Mouse (Mus musculus) liver, embryonic 16.5 days (tissue): ENCODE data around the gene Pcbp3. TPM values are rescaled to one million over a fixed set of nuclear protein-coding genes. Genes with fewer than 3 reads are reported as not detected.

Experiments used
- ATAC-seq: fragments of 200-750 bp; cut with Nextera tagmentation; 2 replicates; pipeline ENCODE4 v1.8.0; 2017; ENCODE audit warnings: low read depth, mild to moderate bottlenecking, moderate number of reproducible peaks, moderate library complexity
- H3K27ac ChIP-seq: fragments of 300-500 bp; sonication (generic); 2 replicates; pipeline ENCODE4 v1.5.1; 2014; ENCODE audit warnings: mild to moderate bottlenecking, low read length
- H3K27me3 ChIP-seq: fragments of 300-500 bp; sonication (generic); 2 replicates; pipeline ENCODE4 v1.6.1; 2014; ENCODE audit warnings: low read depth, low read length, mixed read lengths; ENCODE audit not compliant: control insufficient read depth, insufficient read depth
- H3K36me3 ChIP-seq: fragments of 300-500 bp; sonication (generic); 2 replicates; pipeline ENCODE4 v1.6.1; 2014; ENCODE audit warnings: mild to moderate bottlenecking; ENCODE audit not compliant: control insufficient read depth, insufficient read depth
- H3K4me1 ChIP-seq: fragments of 300-500 bp; sonication (generic); 2 replicates; pipeline ENCODE4 v1.6.1; 2014; ENCODE audit warnings: low read depth, low read length, mixed read lengths; ENCODE audit not compliant: control insufficient read depth
- H3K4me2 ChIP-seq: fragments of 300-500 bp; sonication (generic); 2 replicates; pipeline ENCODE4 v1.6.1; 2014; ENCODE audit warnings: low read depth, low read length, mixed read lengths
- H3K4me3 ChIP-seq: fragments of 300-500 bp; sonication (generic); 2 replicates; pipeline ENCODE4 v1.5.1; 2014; ENCODE audit warnings: low read depth, mild to moderate bottlenecking, low read length
- H3K9ac ChIP-seq: fragments of 300-500 bp; sonication (generic); 2 replicates; pipeline ENCODE4 v1.6.1; 2014; ENCODE audit warnings: low read depth, low read length
- H3K9me3 ChIP-seq: fragments of 300-500 bp; sonication (generic); replicated peaks from 2 replicates; pipeline ENCODE4 v1.6.1; 2016; ENCODE audit warnings: low read length; ENCODE audit not compliant: control insufficient read depth
- WGBS: fragments of 180-500 bp; shearing (Covaris S2); extraction: QIAGEN DNeasy Blood & Tissue Kit; methylation state at CpG from one replicate; pipeline ENCODE4 v1.1.7; 2014; ENCODE audit not compliant: insufficient replicate concordance; 5-methylcytosine and 5-hydroxymethylcytosine counted together
- polyA plus RNA-seq: library from polyadenylated mRNA; unstranded; fragments of >200 nt; fragmentation: Nextera tagmentation; extraction: Ambion mirVana; gene quantifications from 2 replicates; pipeline ENCODE4 v1.2.1, GENCODE M21; 2015

Pcbp3 gene
- polyA plus RNA-seq, 1 experiment from 2014 or later, result 3.8 TPM

DNA sequence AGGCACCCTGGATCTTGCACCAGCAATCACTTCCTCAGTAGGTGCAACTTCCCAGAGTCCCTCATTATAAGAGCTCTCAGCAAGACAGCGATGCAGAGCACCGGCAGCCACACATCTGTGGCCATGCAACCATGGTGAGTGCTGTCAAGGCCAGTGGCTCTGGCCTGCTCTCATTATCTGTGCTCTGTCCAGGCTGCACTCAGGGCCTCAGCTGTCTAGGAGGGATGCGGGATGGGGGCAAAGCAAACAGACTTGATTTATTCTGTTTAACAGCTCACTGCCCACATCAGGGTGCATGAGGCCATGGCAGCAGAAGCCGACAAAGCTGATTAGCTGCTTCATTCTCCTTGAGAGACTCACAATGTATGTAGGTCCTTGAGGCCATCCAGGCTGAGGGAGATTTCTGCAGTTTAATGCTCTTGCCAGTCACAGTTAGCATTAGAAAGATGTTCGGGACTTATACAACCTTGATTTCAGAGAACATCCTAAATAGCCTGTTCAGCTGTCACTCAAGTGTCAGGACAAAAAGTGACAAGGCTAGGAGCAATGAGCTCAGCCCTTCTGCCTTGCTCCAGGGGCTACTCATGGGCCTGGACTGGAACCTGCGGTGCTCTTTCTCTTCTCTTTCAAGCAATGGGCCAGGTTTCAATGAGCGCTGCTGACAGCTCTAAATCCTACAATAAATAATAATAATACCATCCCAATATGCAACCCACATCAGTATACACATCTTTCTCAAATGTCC, 151.6 kb downstream of the Pcbp3 start:
- Histone ChIP-seq H3K27ac (no peak overlapping the region), H3K36me3 (no peaks in the 10 kb centered on the region), H3K4me2 (no peak overlapping the region), H3K9ac (no peak overlapping the region), H3K4me1 (no peaks in the 10 kb centered on the region), H3K4me3 (no peak overlapping the region), H3K27me3 (no peaks in the 10 kb centered on the region), H3K9me3 (no peaks in the 10 kb centered on the region)
- ATAC-seq, result no peak
- 71% methylated on average over 7 of the region's 7 CpGs for WGBS

DNA sequence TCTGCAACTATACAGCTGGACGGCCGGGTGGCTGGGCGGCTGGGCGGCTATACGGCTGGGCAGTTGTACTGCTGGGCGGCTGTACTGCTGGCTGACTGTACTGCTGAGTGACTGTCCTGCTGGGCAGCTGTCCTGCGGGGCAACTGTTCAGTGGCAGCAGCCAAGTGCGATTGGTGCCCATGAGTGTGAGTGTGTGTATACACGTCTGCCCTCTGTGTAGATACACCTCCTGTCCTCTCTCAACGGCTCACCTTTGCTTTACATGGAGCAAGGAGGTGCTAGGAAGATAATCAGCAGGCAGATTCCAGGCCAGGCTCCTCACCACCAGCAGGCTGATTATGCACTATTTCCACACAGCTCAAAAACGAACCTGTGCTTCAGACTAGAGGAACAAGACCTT, 152.2 kb downstream of the Pcbp3 start:
- H3K9ac ChIP-seq, result no peak overlapping the region
- no peak overlapping the region for H3K4me3 ChIP-seq
- no peaks in the 10 kb centered on the region for H3K27me3 ChIP-seq
- no peaks in the 10 kb centered on the region for H3K4me1 ChIP-seq
- WGBS, result 74% methylated on average over 11 of the region's 11 CpGs
- H3K27ac ChIP-seq, result no peak overlapping the region
- H3K9me3 ChIP-seq, result no peaks in the 10 kb centered on the region
- no peaks in the 10 kb centered on the region for H3K36me3 ChIP-seq
- H3K4me2 ChIP-seq, result no peak overlapping the region
- no peak for ATAC-seq

DNA sequence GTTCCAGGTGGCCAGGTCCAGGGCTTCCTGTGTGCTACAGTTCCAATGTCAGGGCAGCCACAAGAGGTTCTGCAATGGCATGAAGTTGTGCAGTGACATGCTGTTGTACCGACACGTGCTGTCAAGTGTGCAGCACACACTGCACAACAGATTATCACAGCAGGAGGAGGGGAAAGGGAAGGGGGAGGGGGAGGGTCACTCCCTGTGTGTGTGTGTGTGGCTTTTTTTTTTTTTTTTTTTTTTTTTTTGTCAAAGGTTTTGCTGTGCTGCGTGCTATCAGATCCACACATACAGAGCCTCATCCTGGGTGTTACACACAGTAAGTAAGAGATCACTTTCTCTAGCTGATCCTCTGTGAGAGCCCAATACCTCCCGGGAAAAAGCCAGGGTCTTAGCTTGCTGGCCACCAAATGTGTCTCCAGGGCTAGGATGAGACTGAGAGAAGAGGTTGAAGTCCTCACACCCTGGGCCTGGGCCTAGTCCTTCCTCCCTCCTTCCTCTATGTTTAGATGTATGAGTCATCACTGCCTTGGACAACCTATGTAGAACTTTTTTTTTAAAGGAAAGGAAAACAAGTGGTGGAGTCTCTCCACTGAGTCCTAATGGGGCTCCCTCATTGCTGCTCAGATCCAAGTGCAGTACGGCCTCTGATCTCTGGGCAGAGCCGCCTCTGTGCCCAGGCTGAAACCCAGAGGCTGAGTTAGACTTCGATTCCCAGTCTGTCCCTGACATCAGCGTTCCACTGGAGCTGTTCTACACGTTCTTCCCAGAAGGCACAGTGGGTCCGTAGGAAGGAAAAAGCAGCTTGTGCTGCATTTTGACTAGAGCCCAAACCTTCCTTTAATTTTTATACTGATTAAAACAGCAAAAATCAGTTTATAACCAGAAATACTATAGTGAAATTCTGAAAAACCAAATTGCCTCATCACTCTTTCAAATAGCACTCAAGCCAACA, 153.0 kb downstream of the Pcbp3 start:
- Histone ChIP-seq H3K27me3 (no peaks in the 10 kb centered on the region), H3K4me2 (no peak overlapping the region), H3K9ac (no peak overlapping the region), H3K9me3 (no peaks in the 10 kb centered on the region), H3K27ac (no peak overlapping the region), H3K4me3 (no peak overlapping the region), H3K4me1 (no peaks in the 10 kb centered on the region), H3K36me3 (no peaks in the 10 kb centered on the region)
- no peak for ATAC-seq
- WGBS, result 51% methylated on average over 10 of the region's 10 CpGs

DNA sequence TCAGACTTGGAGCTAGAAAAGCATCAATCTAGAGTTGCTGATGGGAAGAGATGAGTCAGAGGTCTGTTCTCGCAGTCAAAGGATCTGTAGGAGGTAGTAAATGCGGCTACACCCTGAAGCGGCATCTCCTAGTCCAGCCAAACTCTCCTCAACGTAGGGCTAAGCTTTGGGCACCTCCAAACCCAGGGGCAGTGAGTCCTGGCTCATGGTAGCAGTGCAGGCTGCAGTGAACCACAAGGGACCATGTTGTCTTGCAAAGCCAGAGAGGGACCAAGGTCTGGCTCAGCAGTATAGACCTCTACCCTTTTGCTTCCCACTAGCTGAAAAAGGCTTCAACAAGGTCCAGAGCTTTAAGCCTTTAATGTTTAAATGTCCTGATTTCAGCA, 159.2 kb downstream of the Pcbp3 start:
- no peaks in the 10 kb centered on the region for H3K4me1 ChIP-seq
- WGBS, result 78% methylated on average over 4 of the region's 4 CpGs

DNA sequence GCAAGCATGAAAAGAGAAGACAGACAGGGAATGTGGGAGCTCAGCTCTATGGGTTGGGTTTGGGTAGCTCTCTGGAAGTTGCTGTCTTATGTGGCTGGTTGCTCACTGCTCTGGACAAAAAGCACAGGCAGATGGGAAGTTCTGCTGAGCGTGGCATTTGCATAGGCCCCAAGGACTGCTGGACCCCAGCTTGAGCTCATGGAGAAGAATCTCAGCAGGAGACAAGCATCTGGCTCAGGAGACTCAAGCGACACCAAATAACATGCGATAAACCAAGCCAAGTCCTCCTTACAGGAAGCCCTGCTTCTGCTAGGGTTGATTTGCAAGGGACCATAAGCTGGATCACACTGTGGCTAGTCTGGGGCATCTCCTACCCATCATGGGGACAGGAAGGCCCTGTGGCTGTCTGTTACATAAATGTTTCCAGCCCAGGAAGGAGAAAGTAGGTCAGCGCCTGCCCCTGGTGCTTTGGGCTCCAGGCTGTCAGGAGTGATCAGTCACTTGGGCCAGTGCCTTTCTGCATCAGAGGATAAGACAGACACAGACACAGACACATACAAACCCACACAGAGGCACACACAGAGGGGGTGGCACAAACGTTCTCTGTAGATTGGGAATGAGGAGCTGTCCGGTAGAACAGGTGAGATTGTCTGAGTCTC, 159.7 kb downstream of the Pcbp3 start:
- Histone ChIP-seq H3K4me3 (no peak overlapping the region), H3K9ac (no peak overlapping the region), H3K27me3 (no peaks in the 10 kb centered on the region), H3K27ac (no peak overlapping the region), H3K4me2 (no peak overlapping the region), H3K36me3 (no peaks in the 10 kb centered on the region), H3K4me1 (no peaks in the 10 kb centered on the region), H3K9me3 (no peaks in the 10 kb centered on the region)
- 54% methylated on average over 6 of the region's 6 CpGs for WGBS
- no peak for ATAC-seq

More for the DNA sequence above, 159.2 kb downstream of the Pcbp3 start:
- Histone ChIP-seq H3K4me2 (no peak overlapping the region), H3K9ac (no peak overlapping the region), H3K27me3 (no peaks in the 10 kb centered on the region), H3K36me3 (no peaks in the 10 kb centered on the region), H3K9me3 (no peaks in the 10 kb centered on the region), H3K27ac (no peak overlapping the region), H3K4me3 (no peak overlapping the region)
- no peak for ATAC-seq

DNA sequence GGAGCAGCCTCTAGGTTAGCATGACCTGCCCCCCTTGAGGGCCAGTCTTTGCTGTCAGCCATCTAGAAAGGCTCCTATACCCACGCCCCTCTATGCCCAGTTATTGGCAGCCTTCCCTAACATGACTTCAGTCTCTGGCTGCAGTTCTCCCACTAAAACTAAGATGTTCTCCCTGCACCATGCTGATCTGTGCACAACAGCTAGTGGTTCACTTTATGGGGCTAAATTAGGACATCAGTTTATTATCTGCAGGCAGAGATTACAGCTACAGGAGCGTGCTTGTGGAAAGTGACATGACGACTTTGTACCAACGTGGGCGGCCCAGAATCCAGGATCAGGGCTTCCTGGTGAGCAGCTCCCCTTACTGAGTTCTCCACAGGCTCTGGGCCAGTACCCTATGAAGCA, 160.4 kb downstream of the Pcbp3 start:
- Histone ChIP-seq H3K4me3 (no peak overlapping the region), H3K36me3 (no peaks in the 10 kb centered on the region), H3K9ac (no peak overlapping the region), H3K27me3 (no peaks in the 10 kb centered on the region), H3K4me2 (no peak overlapping the region), H3K27ac (no peak overlapping the region), H3K9me3 (no peaks in the 10 kb centered on the region), H3K4me1 (no peaks in the 10 kb centered on the region)
- 53% methylated on average over 5 of the region's 5 CpGs for WGBS
- no peak for ATAC-seq

DNA sequence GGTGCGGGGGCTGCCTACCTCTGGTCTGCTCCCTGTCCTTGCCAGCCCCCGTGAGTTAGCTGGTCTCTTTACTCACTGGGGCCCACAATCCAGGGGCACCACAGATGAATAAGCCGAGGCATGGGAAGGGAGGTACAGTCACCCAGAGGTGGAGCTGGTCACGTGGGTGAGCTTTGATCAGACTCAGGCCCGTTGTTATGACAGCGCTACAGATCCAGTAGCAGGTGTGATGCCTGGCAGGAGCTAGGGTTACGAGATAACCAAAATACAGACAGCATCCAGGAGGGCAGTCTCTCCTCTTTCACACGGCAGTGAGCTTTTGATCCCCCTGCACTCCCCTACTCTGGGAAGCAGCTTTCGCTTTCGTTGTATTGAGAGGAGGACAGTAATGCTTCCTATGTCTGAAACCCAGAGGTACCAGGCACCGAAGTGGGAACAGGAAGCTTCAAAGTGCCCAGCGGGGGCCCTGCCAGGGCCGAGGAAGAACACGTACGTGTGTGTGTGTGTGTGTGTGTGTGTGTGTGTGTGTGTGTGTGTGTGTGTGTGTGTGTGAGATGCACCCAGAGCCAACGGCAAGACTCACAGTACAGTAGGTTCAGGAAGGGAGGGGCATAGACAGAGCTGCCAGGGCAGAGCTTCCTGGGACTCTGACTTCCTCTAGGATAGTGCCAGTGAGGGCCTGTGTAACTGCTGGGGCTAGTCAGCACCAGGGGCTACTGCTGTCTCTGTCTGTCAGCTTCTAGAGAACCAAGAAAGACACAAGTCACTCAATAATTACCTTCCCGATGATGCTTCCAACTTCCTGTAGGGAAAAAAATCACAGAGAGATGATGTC, 162.7 kb downstream of the Pcbp3 start:
- 58% methylated on average over 17 of the region's 17 CpGs for WGBS
- Histone ChIP-seq H3K4me2 (no peak overlapping the region), H3K27ac (no peak overlapping the region), H3K4me3 (no peak overlapping the region), H3K4me1 (no peaks in the 10 kb centered on the region), H3K9ac (no peak overlapping the region), H3K27me3 (no peaks in the 10 kb centered on the region), H3K9me3 (no peaks in the 10 kb centered on the region), H3K36me3 (no peaks in the 10 kb centered on the region)
- no peak for ATAC-seq

DNA sequence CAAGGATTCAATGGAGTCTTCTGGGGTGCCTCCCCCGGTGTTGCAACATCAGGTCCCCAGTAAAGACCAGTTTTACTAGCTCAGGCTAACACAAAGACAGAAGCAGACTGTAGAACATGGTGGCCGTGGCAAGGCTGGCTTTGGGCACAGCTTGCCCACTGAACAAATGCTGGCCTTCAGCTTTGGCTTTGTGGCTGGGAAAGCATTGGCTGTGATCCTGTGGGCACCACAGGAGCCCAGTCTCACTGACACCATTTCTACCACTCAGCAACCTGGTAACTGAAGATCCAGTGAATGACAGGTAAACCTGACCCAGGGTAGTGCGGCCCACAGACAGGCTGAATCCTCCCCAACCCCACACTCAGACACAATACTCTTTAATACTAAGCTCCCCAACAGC, 167.6 kb downstream of the Pcbp3 start:
- no peaks in the 10 kb centered on the region for H3K27me3 ChIP-seq
- no peaks in the 10 kb centered on the region for H3K4me1 ChIP-seq
- no peak for ATAC-seq
- WGBS, result 67% methylated on average over 3 of the region's 3 CpGs
- no peak overlapping the region for H3K9ac ChIP-seq
- H3K36me3 ChIP-seq, result no peaks in the 10 kb centered on the region
- no peak overlapping the region for H3K4me3 ChIP-seq
- no peak overlapping the region for H3K4me2 ChIP-seq
- H3K9me3 ChIP-seq, result no peaks in the 10 kb centered on the region
- H3K27ac ChIP-seq, result no peak overlapping the region
